Mouse (Mus musculus) kidney, postnatal 0 days (tissue): ENCODE data around the gene Nsun5. TPM values are rescaled to one million over a fixed set of nuclear protein-coding genes. Genes with fewer than 3 reads are reported as not detected.

Experiments used
- ATAC-seq: fragments of 200-750 bp; cut with Nextera tagmentation; replicated peaks from 2 replicates; pipeline ENCODE4 v1.8.0; 2017; ENCODE audit warnings: low read depth, moderate number of reproducible peaks, moderate TSS enrichment, moderate library complexity; ENCODE audit not compliant: low FRiP score
- DNase-seq: peaks from one replicate; pipeline ENCODE4 v3.0.0-alpha.2; 2016; ENCODE audit warnings: low spot score
- H3K27ac ChIP-seq: fragments of 300-500 bp; sonication (generic); 2 replicates; pipeline ENCODE4 v1.5.1; 2014; ENCODE audit warnings: mild to moderate bottlenecking
- H3K27me3 ChIP-seq: fragments of 300-500 bp; sonication (generic); 2 replicates; pipeline ENCODE4 v1.6.1; 2014; ENCODE audit warnings: low read length, mixed read lengths; ENCODE audit not compliant: insufficient read depth
- H3K36me3 ChIP-seq: fragments of 300-500 bp; sonication (generic); 2 replicates; pipeline ENCODE4 v1.6.1; 2014; ENCODE audit warnings: low read length, mixed read lengths; ENCODE audit not compliant: insufficient read depth
- H3K4me1 ChIP-seq: fragments of 300-500 bp; sonication (generic); replicated peaks from 2 replicates; pipeline ENCODE4 v1.6.1; 2014; ENCODE audit warnings: antibody characterized with exemption, low read length, mixed read lengths; ENCODE audit not compliant: insufficient read depth
- H3K4me2 ChIP-seq: fragments of 300-500 bp; sonication (generic); 2 replicates; pipeline ENCODE4 v1.6.1; 2014; ENCODE audit warnings: mild to moderate bottlenecking, low read length, moderate library complexity, mixed read lengths
- H3K4me3 ChIP-seq: fragments of 300-500 bp; sonication (generic); replicated peaks from 2 replicates; pipeline ENCODE4 v1.5.1; 2014; ENCODE audit warnings: low read depth, low read length
- H3K9ac ChIP-seq: fragments of 300-500 bp; sonication (generic); 2 replicates; pipeline ENCODE4 v1.6.1; 2014; ENCODE audit warnings: low read depth, low read length
- H3K9me3 ChIP-seq: fragments of 300-500 bp; sonication (generic); replicated peaks from 2 replicates; pipeline ENCODE4 v1.6.1; 2016; ENCODE audit warnings: low read length, inconsistent platforms, mixed read lengths
- CTCF ChIP-seq: IDR thresholded peaks from 2 replicates; pipeline ENCODE4 v1.5.1; 2016; ENCODE audit warnings: antibody characterized with exemption, low read depth, mild to moderate bottlenecking, moderate library complexity
- WGBS: fragments of 180-500 bp; shearing (Covaris S2); extraction: QIAGEN DNeasy Blood & Tissue Kit; methylation state at CpG from one replicate; pipeline ENCODE4 v1.1.7; 2014; 5-methylcytosine and 5-hydroxymethylcytosine counted together
- microRNA-seq: library from miRNA; unstranded; fragments of <30 nt; microRNA quantifications from one replicate; pipeline ENCODE4, GENCODE M21; 2016
- polyA plus RNA-seq: library from polyadenylated mRNA; unstranded; fragments of >200 nt; fragmentation: Nextera tagmentation; extraction: Ambion mirVana; gene quantifications from 2 replicates; pipeline ENCODE4 v1.2.1, GENCODE M21; 2015

Gene Nsun5
- polyA plus RNA-seq, 1 experiment from 2014 or later = 22.7 TPM

GRCm38 (mm10) chr5:135400244-135400643 is 30.5 kb downstream of the Nsun5 start:
- no peak overlapping the region for H3K4me3 ChIP-seq
- H3K4me1 ChIP-seq = no peaks in the 10 kb centered on the region
- no peaks in the 10 kb centered on the region for H3K36me3 ChIP-seq
- no peak overlapping the region for H3K27ac ChIP-seq
- peak; percentile 95 for TF ChIP-seq CTCF
- no peaks in the 10 kb centered on the region for H3K9me3 ChIP-seq
- H3K9ac ChIP-seq = no peak overlapping the region
- DNase-seq = peak; percentile 90
- 2% methylated on average over 2 of the region's 2 CpGs for WGBS
- no peak overlapping the region for H3K4me2 ChIP-seq
- peak; percentile 62 for ATAC-seq
- H3K27me3 ChIP-seq = no peaks in the 10 kb centered on the region

- Histone ChIP-seq H3K27ac (no peak overlapping the region), H3K9ac (no peak overlapping the region), H3K9me3 (no peaks in the 10 kb centered on the region), H3K36me3 (no peaks in the 10 kb centered on the region), H3K4me3 (no peak overlapping the region), H3K4me2 (no peak overlapping the region), H3K4me1 (no peaks in the 10 kb centered on the region), H3K27me3 (no peaks in the 10 kb centered on the region)
- ATAC-seq (no peak; the same call in 1 of the 2 replicates), DNase-seq (peak; percentile 47)
- WGBS = 33% methylated on average over 20 of the region's 20 CpGs
- no peak for TF ChIP-seq CTCF
These were observed 34.9 kb downstream of the Nsun5 start for GRCm38 (mm10) chr5:135404623-135405022.

GRCm38 (mm10) chr5:135405437-135405836 is 35.7 kb downstream of the Nsun5 start:
- Histone ChIP-seq H3K4me2 (no peak overlapping the region), H3K4me1 (no peaks in the 10 kb centered on the region), H3K9ac (no peak overlapping the region), H3K36me3 (no peaks in the 10 kb centered on the region), H3K27me3 (no peaks in the 10 kb centered on the region), H3K4me3 (no peak overlapping the region), H3K27ac (no peak overlapping the region), H3K9me3 (no peaks in the 10 kb centered on the region)
- DNase-seq (no peak), ATAC-seq (no peak)
- WGBS = 88% methylated on average over 9 of the region's 9 CpGs
- TF ChIP-seq CTCF = no peak

GRCm38 (mm10) chr5:135408114-135408513 is 38.4 kb downstream of the Nsun5 start:
- no peaks in the 10 kb centered on the region for H3K4me1 ChIP-seq
- H3K4me2 ChIP-seq = no peak overlapping the region
- no peaks in the 10 kb centered on the region for H3K27me3 ChIP-seq
- H3K27ac ChIP-seq = no peak overlapping the region
- WGBS = 88% methylated on average over 4 of the region's 4 CpGs
- H3K9me3 ChIP-seq = no peaks in the 10 kb centered on the region
- H3K9ac ChIP-seq = no peak overlapping the region
- no peak overlapping the region for H3K4me3 ChIP-seq
- H3K36me3 ChIP-seq = peaks cover 17% of the 10 kb centered on the region; the same call in 1 of the 2 replicates
- ATAC-seq (no peak), DNase-seq (no peak)
- no peak for TF ChIP-seq CTCF

GRCm38 (mm10) chr5:135410266-135410665 is 40.5 kb downstream of the Nsun5 start:
- Histone ChIP-seq H3K4me1 (no peaks in the 10 kb centered on the region), H3K27me3 (no peaks in the 10 kb centered on the region), H3K27ac (no peak overlapping the region), H3K9ac (no peak overlapping the region), H3K4me2 (no peak overlapping the region), H3K9me3 (no peaks in the 10 kb centered on the region), H3K4me3 (no peak overlapping the region), H3K36me3 (peaks cover 23% of the 10 kb centered on the region; the same call in 1 of the 2 replicates)
- ATAC-seq (no peak), DNase-seq (no peak)
- TF ChIP-seq CTCF = no peak
- WGBS = 78% methylated on average over 9 of the region's 9 CpGs

Small RNAs within 50 kb of the gene (microRNA-seq; reads per million reads assigned to microRNA genes)
- 0.60 reads per million for gene Mir7033

Other genes with a start within 250 kb of the Nsun5 start
- gene Tbl2, start 220.3 kb upstream of the Nsun5 start, polyA plus RNA-seq = 14.5 and 17.4 TPM in 2 replicates
- gene Bcl7b, start 201.7 kb upstream of the Nsun5 start, polyA plus RNA-seq = 58.8 and 65.6 TPM in 2 replicates
- gene Baz1b, start 182.7 kb upstream of the Nsun5 start, polyA plus RNA-seq = 22.6 and 22.9 TPM in 2 replicates
- 0.65 and 0.93 TPM in 2 replicates for gene Fzd9, start 118.7 kb upstream of the Nsun5 start, polyA plus RNA-seq
- gene Fkbp6, start 19.9 kb upstream of the Nsun5 start, polyA plus RNA-seq = not detected in 2 replicates
- gene Trim50, start 16.7 kb upstream of the Nsun5 start, polyA plus RNA-seq = not detected in 2 replicates
- 8.1 and 8.9 TPM in 2 replicates for gene Pom121, start 24.6 kb downstream of the Nsun5 start, polyA plus RNA-seq
- 23.0 TPM in 2 replicates for gene Hip1, start 175.2 kb downstream of the Nsun5 start, polyA plus RNA-seq
- gene Ccl26, start 193.6 kb downstream of the Nsun5 start, polyA plus RNA-seq = not detected in 2 replicates
- gene Ccl24, start 203.1 kb downstream of the Nsun5 start, polyA plus RNA-seq = 0.89 and 1.1 TPM in 2 replicates